Mouse (Mus musculus) MEL (cell line): ENCODE data around the gene Ppig. TPM values are rescaled to one million over a fixed set of nuclear protein-coding genes. Genes with fewer than 3 reads are reported as not detected.

ENCODE experiments used
- DNase-seq: peaks from one replicate; pipeline ENCODE4 v3.0.0; 2011; ENCODE audit warnings: low read depth, low spot score
- H3K27ac ChIP-seq: 2 replicates; pipeline ENCODE4 v1.5.1; 2012; ENCODE audit warnings: low read depth, mild to moderate bottlenecking, control low read depth, low read length, moderate library complexity; ENCODE audit not compliant: control insufficient read depth
- H3K27me3 ChIP-seq, 2 experiments: fragments of 150-350 bp in 1 of 2; sonication (generic) in 1 of 2; 2 replicates each; pipeline ENCODE4 v1.6.1; 2012; ENCODE audit warnings: low read length in 2 of 2, mild to moderate bottlenecking in 2 of 2, improper control_type of control experiment in 1 of 2, moderate library complexity in 1 of 2; ENCODE audit not compliant: insufficient read depth in 2 of 2, control insufficient read depth in 1 of 2
- H3K36me3 ChIP-seq, 2 experiments: 2 replicates each; pipeline ENCODE4 v1.6.1; 2012 to 2014; ENCODE audit warnings: low read length in 2 of 2, improper control_type of control experiment in 1 of 2, inconsistent platforms in 1 of 2, mild to moderate bottlenecking in 1 of 2; ENCODE audit not compliant: insufficient read depth in 2 of 2, control insufficient read depth in 1 of 2
- H3K4me1 ChIP-seq, 2 experiments: fragments of 150-350 bp in 1 of 2; sonication (generic) in 1 of 2; 2 replicates each; pipeline ENCODE4 v1.6.1; 2012; ENCODE audit warnings: low read length in 2 of 2, improper control_type of control experiment in 1 of 2, mild to moderate bottlenecking in 1 of 2; ENCODE audit not compliant: insufficient read depth in 2 of 2, control insufficient read depth in 1 of 2
- H3K4me3 ChIP-seq, 2 experiments: fragments of 150-350 bp in 1 of 2; sonication (generic) in 1 of 2; 2 replicates each; pipeline ENCODE4 v1.5.1; 2012; ENCODE audit warnings: low read depth in 2 of 2, low read length in 2 of 2, mild to moderate bottlenecking in 2 of 2, moderate library complexity in 2 of 2, control low read depth in 1 of 2, improper control_type of control experiment in 1 of 2; ENCODE audit not compliant: control insufficient read depth in 1 of 2, insufficient read depth in 1 of 2
- H3K79me2 ChIP-seq: 2 replicates; pipeline ENCODE4 v1.6.1; 2012; ENCODE audit warnings: mild to moderate bottlenecking, low read length, moderate library complexity; ENCODE audit not compliant: control insufficient read depth, poor library complexity, insufficient read depth
- H3K9ac ChIP-seq: 2 replicates; pipeline ENCODE4 v1.6.1; 2012; ENCODE audit warnings: low read depth, mild to moderate bottlenecking, control low read depth, low read length, moderate library complexity; ENCODE audit not compliant: control insufficient read depth, poor library complexity, severe bottlenecking
- H3K9me3 ChIP-seq: fragments of 150-350 bp; sonication (generic); replicated peaks from 2 replicates; pipeline ENCODE4 v1.6.1; 2012; ENCODE audit warnings: mild to moderate bottlenecking, low read length, improper control_type of control experiment, moderate library complexity; ENCODE audit not compliant: insufficient read depth
- BHLHE40 ChIP-seq: IDR thresholded peaks from 2 replicates; pipeline ENCODE4 v1.6.1; 2012; ENCODE audit warnings: low read depth, mild to moderate bottlenecking, inconsistent platforms, low read length, improper control_type of control experiment, borderline replicate concordance
- E2F4 ChIP-seq: IDR thresholded peaks from 2 replicates; pipeline ENCODE4 v1.6.1; 2011; ENCODE audit warnings: low read depth, low read length, improper control_type of control experiment, borderline replicate concordance
- ELF1 ChIP-seq: IDR thresholded peaks from 2 replicates; pipeline ENCODE4 v1.6.1; 2014; ENCODE audit warnings: low read depth, mild to moderate bottlenecking, inconsistent platforms, low read length, improper control_type of control experiment, moderate library complexity
- EP300 ChIP-seq, 2 experiments: IDR thresholded peaks; 2 replicates each; pipeline ENCODE4 v1.6.1; 2011; ENCODE audit warnings: improper control_type of control experiment in 2 of 2, low read length in 2 of 2, low read depth in 1 of 2, mild to moderate bottlenecking in 1 of 2
- ETS1 ChIP-seq: IDR thresholded peaks from 2 replicates; pipeline ENCODE4 v1.6.1; 2012; ENCODE audit warnings: low read depth, mild to moderate bottlenecking, inconsistent platforms, low read length, improper control_type of control experiment, moderate library complexity
- JUND ChIP-seq: IDR thresholded peaks from 2 replicates; pipeline ENCODE4 v1.6.1; 2011; ENCODE audit warnings: low read depth, mild to moderate bottlenecking, improper control_type of control experiment, low read length
- KAT2A ChIP-seq: conservative IDR thresholded peaks from 2 replicates; pipeline ENCODE4 v1.6.1; 2012; ENCODE audit warnings: low read depth, low read length, improper control_type of control experiment, inconsistent platforms
- MAX ChIP-seq: IDR thresholded peaks from 2 replicates; pipeline ENCODE4 v1.6.1; 2011; ENCODE audit warnings: low read length, improper control_type of control experiment
- MAZ ChIP-seq: IDR thresholded peaks from 2 replicates; pipeline ENCODE4 v1.6.1; 2012; ENCODE audit warnings: low read depth, mild to moderate bottlenecking, inconsistent platforms, low read length, improper control_type of control experiment
- MEF2A ChIP-seq: IDR thresholded peaks from 2 replicates; pipeline ENCODE4 v1.6.1; 2014; ENCODE audit warnings: low read depth, mild to moderate bottlenecking, inconsistent platforms, low read length, improper control_type of control experiment; ENCODE audit not compliant: poor library complexity, insufficient replicate concordance, severe bottlenecking; ENCODE audit errors: extremely low read depth
- MXI1 ChIP-seq: IDR thresholded peaks from 2 replicates; pipeline ENCODE4 v1.6.1; 2011; ENCODE audit warnings: mild to moderate bottlenecking, low read depth, low read length, improper control_type of control experiment
- MYB ChIP-seq: IDR thresholded peaks from 2 replicates; pipeline ENCODE4 v1.6.1; 2011; ENCODE audit warnings: mild to moderate bottlenecking, low read depth, low read length, improper control_type of control experiment
- MYC ChIP-seq: IDR thresholded peaks from 2 replicates; pipeline ENCODE4 v1.6.1; 2011; ENCODE audit warnings: low read depth, mild to moderate bottlenecking, low read length, improper control_type of control experiment, moderate library complexity
- NRF1 ChIP-seq: IDR thresholded peaks from 2 replicates; pipeline ENCODE4 v1.6.1; 2014; ENCODE audit warnings: low read depth, mild to moderate bottlenecking, inconsistent platforms, low read length, improper control_type of control experiment, moderate library complexity; ENCODE audit not compliant: poor library complexity, insufficient read depth, severe bottlenecking
- POLR2A ChIP-seq, 2 experiments: IDR thresholded peaks; 2 replicates each; pipeline ENCODE4 v1.6.1; 2011 to 2012; ENCODE audit warnings: low read length in 2 of 2, mild to moderate bottlenecking in 2 of 2, control low read depth in 1 of 2, improper control_type of control experiment in 1 of 2, low read depth in 1 of 2, moderate library complexity in 1 of 2; ENCODE audit not compliant: control insufficient read depth in 1 of 2, insufficient read depth in 1 of 2, poor library complexity in 1 of 2
- POLR2AphosphoS2 ChIP-seq: IDR thresholded peaks from 2 replicates; pipeline ENCODE4 v1.6.1; 2011; ENCODE audit warnings: low read length, improper control_type of control experiment
- SIN3A ChIP-seq: IDR thresholded peaks from 2 replicates; pipeline ENCODE4 v1.6.1; 2012; ENCODE audit warnings: low read length, improper control_type of control experiment, inconsistent platforms
- TAL1 ChIP-seq: IDR thresholded peaks from 2 replicates; pipeline ENCODE4 v1.6.1; 2012; ENCODE audit warnings: mild to moderate bottlenecking, inconsistent platforms, low read length, moderate library complexity, mixed read lengths
- UBTF ChIP-seq: IDR thresholded peaks from 2 replicates; pipeline ENCODE4 v1.6.1; 2012; ENCODE audit warnings: low read depth, mild to moderate bottlenecking, inconsistent platforms, low read length, improper control_type of control experiment, moderate library complexity, borderline replicate concordance; ENCODE audit not compliant: insufficient read depth
- USF1 ChIP-seq: IDR thresholded peaks from 2 replicates; pipeline ENCODE4 v1.6.1; 2014; ENCODE audit warnings: low read depth, mild to moderate bottlenecking, inconsistent platforms, low read length, improper control_type of control experiment, moderate library complexity
- ZC3H11A ChIP-seq: IDR thresholded peaks from 2 replicates; pipeline ENCODE4 v1.6.1; 2012; ENCODE audit warnings: low read depth, mild to moderate bottlenecking, inconsistent platforms, low read length, improper control_type of control experiment
- ZMIZ1 ChIP-seq: IDR thresholded peaks from 2 replicates; pipeline ENCODE4 v1.6.1; 2012; ENCODE audit warnings: low read depth, mild to moderate bottlenecking, inconsistent platforms, low read length, improper control_type of control experiment, moderate library complexity
- ZNF384 ChIP-seq: IDR thresholded peaks from 2 replicates; pipeline ENCODE4 v1.6.1; 2012; ENCODE audit warnings: low read depth, mild to moderate bottlenecking, inconsistent platforms, low read length, improper control_type of control experiment
- polyA plus RNA-seq, 2 experiments: library from polyadenylated mRNA; stranded (reverse) in 1 of 2; unstranded in 1 of 2; fragments of >175 nt in 1 of 2; fragments of >200 nt in 1 of 2; gene quantifications; 2 replicates each; pipeline versions ENCODE4 v1.2.1 to v1.2.4; 2012; ENCODE audit warnings: low replicate concordance in 2 of 2, low read depth in 1 of 2; ENCODE audit not compliant: insufficient read length in 2 of 2, insufficient read depth in 1 of 2, missing spikeins in 1 of 2
- total RNA-seq: library from RNA; depleted of rRNA; stranded (reverse); fragments of 300-350 nt; gene quantifications from 2 replicates; pipeline ENCODE4 v1.2.3, GENCODE M21; 2012

Gene Ppig
- total and polyA plus RNA-seq, 3 experiments, result 12.5 to 132 (median 115) TPM

DNA sequence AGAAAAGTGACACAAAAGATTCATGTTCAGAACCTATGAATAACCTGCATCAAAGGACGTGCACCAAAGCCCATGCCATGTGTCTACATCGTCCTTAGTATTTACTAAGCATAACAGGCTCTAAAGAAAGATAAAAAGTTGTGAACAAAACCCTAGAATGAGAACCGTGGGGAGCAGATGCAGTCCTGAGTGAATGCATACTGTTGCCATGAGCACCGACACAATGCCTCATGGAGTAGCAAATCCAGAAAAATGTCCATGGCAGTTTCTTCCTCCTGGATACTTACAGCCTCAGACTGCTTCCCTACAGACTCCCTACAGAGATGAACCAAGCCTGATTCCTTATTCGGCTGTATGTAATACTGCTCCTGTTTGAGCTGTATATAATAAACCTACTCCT lies 38.6 kb downstream of the Ppig start:
- Histone ChIP-seq H3K27ac (no peak overlapping the region), H3K27me3 (no peaks in the 10 kb centered on the region), H3K4me1 (no peaks in the 10 kb centered on the region), H3K9ac (no peak overlapping the region), H3K36me3 (peaks cover 0 to 4% of the 10 kb centered on the region in 2 experiments; a peak in 1 of 4 replicates), H3K4me3 (no peak overlapping the region), H3K9me3 (no peaks in the 10 kb centered on the region), H3K79me2 (no peaks in the 10 kb centered on the region)
- DNase-seq, result no peak
- no peak for TF ChIP-seq TAL1
- no peak for TF ChIP-seq BHLHE40
- no peak for TF ChIP-seq ETS1
- TF ChIP-seq MEF2A, result no peak

DNA sequence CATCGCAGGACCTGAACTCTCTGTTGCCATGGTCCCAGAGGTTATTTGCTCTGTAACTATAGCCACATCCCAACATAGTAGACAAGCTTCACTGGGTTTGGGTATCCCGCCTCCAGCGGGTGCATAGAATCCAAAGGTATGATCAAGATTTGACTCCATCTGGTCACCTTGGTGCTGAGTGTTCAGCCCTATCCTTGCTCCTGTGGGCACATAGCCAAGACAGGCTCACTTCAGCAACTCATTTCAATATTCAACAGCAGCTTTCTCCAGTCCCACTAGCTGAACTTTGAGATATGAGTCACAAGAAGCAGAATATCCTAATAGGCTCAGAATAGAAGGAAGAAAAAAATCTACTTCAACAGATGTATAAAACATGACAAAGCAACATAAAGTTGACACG lies 41.0 kb downstream of the Ppig start:
- H3K4me3 ChIP-seq, result no peak overlapping the region
- no peaks in the 10 kb centered on the region for H3K9me3 ChIP-seq
- no peak for DNase-seq
- TF ChIP-seq JUND (no peak), UBTF (no peak)
- TF ChIP-seq, all 39 proteins: peak for 0
- Histone ChIP-seq H3K27me3 (no peaks in the 10 kb centered on the region), H3K4me1 (no peaks in the 10 kb centered on the region), H3K9ac (no peak overlapping the region), H3K36me3 (no peaks in the 10 kb centered on the region), H3K79me2 (no peaks in the 10 kb centered on the region), H3K27ac (no peak overlapping the region)

DNA sequence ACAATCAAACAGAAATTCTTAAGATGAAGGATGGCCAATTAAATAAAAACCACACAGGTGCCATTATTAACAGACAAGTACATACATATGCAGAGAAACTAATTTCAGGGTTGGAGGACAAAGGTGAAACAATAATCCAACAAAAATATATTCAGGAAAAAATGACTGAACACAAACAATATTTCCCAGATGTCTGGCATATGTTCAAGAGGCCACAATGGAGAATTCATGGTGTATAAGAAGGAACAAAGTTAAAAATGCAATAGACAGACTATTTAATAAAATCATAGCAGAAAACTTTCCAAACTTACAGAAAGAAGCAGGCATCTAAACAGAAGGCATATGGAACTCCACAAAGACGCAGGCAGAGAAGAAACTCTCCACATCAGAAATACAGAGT lies 42.4 kb downstream of the Ppig start:
- no peaks in the 10 kb centered on the region for H3K36me3 ChIP-seq
- no peaks in the 10 kb centered on the region for H3K79me2 ChIP-seq
- H3K4me1 ChIP-seq, result no peaks in the 10 kb centered on the region
- no peaks in the 10 kb centered on the region for H3K9me3 ChIP-seq
- H3K4me3 ChIP-seq, result no peak overlapping the region
- no peak for TF ChIP-seq E2F4
- TF ChIP-seq MAZ, result no peak
- TF ChIP-seq MAX, result no peak
- no peak for TF ChIP-seq KAT2A
- TF ChIP-seq MYB, result no peak
- TF ChIP-seq ZNF384, result no peak
- no peak for TF ChIP-seq MXI1
- no peak for TF ChIP-seq ELF1
- TF ChIP-seq USF1, result no peak
- no peak for TF ChIP-seq POLR2A (IDR thresholded peaks at IDR 0.05; ENCODE audit: control insufficient read depth in 1 of 2, insufficient read depth in 1 of 2, low read depth in 1 of 2, low read length in 2 of 2, poor library complexity in 1 of 2)
- TF ChIP-seq ZMIZ1, result no peak
- TF ChIP-seq SIN3A, result no peak
- TF ChIP-seq EP300 (IDR thresholded peaks at IDR 0.05; ENCODE audit: low read depth in 1 of 2, low read length in 2 of 2), result no peak
- no peak for TF ChIP-seq ZC3H11A
- no peak for TF ChIP-seq POLR2AphosphoS2
- TF ChIP-seq MYC, result no peak
- no peak for TF ChIP-seq NRF1
- no peak for TF ChIP-seq MEF2A
- no peak for DNase-seq
- H3K27ac ChIP-seq, result no peak overlapping the region
- H3K9ac ChIP-seq, result no peak overlapping the region
- no peaks in the 10 kb centered on the region for H3K27me3 ChIP-seq
